Mouse (Mus musculus): ENCODE measurements around the gene Olfr1287.

Gene Olfr1287

GRCm38 (mm10) chr2:111448842-111449241 lies at the start of gene Olfr1287:
Gene Olfr1287, plus strand, starts transcription at chr2:111449142.
- no peak for DNase-seq

- no peak for DNase-seq
Measured at GRCm38 (mm10) chr2:111422931-111423330, 26.0 kb upstream of the Olfr1287 start, which contains the start of gene Olfr1286. Gene Olfr1286, minus strand, starts transcription at chr2:111423115.

- no peak for DNase-seq
Measured at GRCm38 (mm10) chr2:111473801-111474200, 24.9 kb downstream of the Olfr1287 start, which contains the start of gene Olfr1288. Gene Olfr1288, plus strand, starts transcription at chr2:111474101.

- no peak for DNase-seq
Measured at GRCm38 (mm10) chr2:111480519-111480918, 31.6 kb downstream of the Olfr1287 start, which contains the start of gene Olfr1289. Gene Olfr1289, plus strand, starts transcription at chr2:111480819.

- DNase-seq, result no peak
Measured at GRCm38 (mm10) chr2:111493729-111494128, 44.8 kb downstream of the Olfr1287 start, which contains the start of gene Olfr1290. Gene Olfr1290, minus strand, starts transcription at chr2:111493829.

- no peak for DNase-seq
Measured at GRCm38 (mm10) chr2:111496880-111497279, 47.9 kb downstream of the Olfr1287 start, which contains the start of gene Olfr1291-ps1. Gene Olfr1291-ps1, plus strand, starts transcription at chr2:111497180.

Measured in thymus, postnatal 14 days (tissue).